Mouse (Mus musculus): Measurements from ENCODE around the gene Gm5800. TPM values are rescaled to one million over a fixed set of nuclear protein-coding genes. Genes with fewer than 3 reads are reported as not detected.

Gene Gm5800
- not detected in 2 replicates for polyA plus RNA-seq (2015; fragmentation: Nextera tagmentation; extraction: Ambion mirVana)

DNA sequence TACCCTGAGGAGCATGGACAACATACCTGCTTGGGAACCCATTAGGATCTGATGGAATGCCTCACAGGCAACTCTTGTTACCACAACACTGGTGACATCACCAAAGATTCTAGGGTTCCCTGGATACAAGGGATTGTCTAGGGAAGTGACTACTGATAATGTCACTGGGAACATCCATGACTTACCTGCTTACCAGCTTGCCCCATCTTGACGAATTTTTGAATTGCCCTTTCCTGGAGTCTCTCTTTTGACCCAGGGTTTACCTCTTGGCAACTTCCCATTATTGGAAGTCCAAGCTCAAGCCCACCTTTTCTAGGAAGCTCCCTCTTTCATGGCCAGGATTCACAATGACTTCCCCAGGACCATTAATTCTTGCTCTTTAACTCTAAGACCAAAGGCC, at the start of gene Gm5800:
Gm5800 (minus strand) TSS at position 101 of the 400 bp plus-strand sequence.
- TF ChIP-seq EP300 (IDR thresholded peaks at IDR 0.05; ENCODE audit: low read depth) (no peak), CTCF (IDR thresholded peaks at IDR 0.05; ENCODE audit: low read depth) (no peak)
- Histone ChIP-seq H3K9ac (replicated peaks) (no peak within 1 kb of the TSS), H3K4me1 (ENCODE audit: insufficient read depth) (no peaks in the 10 kb centered on the region), H3K4me3 (ENCODE audit: low read depth, low read length) (no peak within 1 kb of the TSS), H3K4me2 (ENCODE audit: low read depth, low read length) (no peak within 1 kb of the TSS), H3K27ac (ENCODE audit: low read depth) (no peak within 1 kb of the TSS), H3K9me3 (ENCODE audit: low read length) (no peaks in the 10 kb centered on the region), H3K36me3 (replicated peaks; ENCODE audit: insufficient read depth, low read length) (no peaks in the 10 kb centered on the region), H3K27me3 (ENCODE audit: insufficient read depth, low read length) (no peaks in the 10 kb centered on the region)
- no peak for ATAC-seq
- WGBS (ENCODE audit: insufficient replicate concordance) = 56% methylated on average over 1 of the region's 1 CpGs
- no peak for DNase-seq

DNA sequence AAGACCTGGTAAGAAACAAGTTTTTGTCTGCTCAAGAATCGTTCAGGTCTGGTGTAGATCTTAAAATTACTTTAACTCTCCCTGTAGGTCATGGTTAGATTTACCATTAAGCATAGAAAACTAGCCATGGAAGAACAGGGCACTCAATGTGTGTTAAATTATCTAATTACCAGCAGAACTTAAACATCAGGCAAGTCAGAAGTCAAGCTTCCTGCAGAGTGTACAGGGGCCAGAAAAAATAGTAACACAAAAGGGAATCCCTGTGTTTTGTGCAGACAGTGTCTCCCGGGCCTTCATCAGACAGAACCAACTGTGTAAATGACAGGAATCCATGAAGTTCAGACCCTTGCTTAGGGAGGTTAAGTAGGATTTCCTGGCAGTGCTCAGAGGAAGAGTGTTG, 39.0 kb upstream of the Gm5800 start:
- 62% methylated on average over 2 of the region's 2 CpGs for WGBS (ENCODE audit: insufficient replicate concordance)
- no peak for TF ChIP-seq EP300 (IDR thresholded peaks at IDR 0.05; ENCODE audit: low read depth)
- no peak for TF ChIP-seq CTCF (IDR thresholded peaks at IDR 0.05; ENCODE audit: low read depth)

DNA sequence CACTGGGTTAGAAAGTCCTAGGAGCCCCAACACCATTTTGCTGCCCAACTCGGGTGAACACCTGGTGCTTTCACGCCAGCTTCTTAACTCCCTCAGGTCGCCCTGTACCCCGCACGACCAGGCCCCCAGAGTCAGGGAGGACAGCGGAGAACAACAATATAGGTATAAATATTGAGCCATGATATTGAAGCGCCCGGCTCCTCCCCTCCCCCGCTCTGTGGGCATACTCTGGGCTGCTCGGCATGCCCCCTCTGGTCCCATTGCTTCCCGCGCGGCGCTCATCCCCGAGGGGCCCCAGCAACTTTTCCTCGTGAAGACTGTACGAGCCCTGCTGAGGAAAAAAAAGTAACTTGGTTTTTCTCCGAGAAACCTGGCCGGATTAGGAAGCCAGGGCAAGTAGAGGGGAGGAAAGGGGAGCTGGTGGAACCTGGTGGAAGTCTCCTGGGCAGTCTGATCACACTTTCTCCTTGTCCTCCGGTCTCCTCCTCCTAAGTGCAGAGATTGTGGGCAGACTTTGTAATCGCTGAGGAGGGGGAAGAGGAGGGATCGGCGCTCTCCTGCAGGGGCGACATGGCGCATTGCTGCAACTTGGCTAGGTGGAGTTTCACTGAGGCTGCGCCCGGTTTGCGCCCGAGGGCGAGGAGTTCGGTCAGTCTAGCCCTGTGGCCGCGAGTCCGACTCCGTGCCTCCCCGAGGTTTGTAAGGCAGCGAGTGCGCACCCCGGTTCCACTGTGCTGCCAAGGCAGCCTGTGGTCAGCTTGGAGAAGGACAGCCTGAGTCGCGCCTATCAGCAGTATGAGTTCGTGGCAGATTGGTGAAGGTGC, 23.6 kb upstream of the Gm5800 start:
- Histone ChIP-seq H3K4me3 (ENCODE audit: low read depth, low read length) (no peak overlapping the region), H3K4me1 (ENCODE audit: insufficient read depth) (no peaks in the 10 kb centered on the region), H3K4me2 (ENCODE audit: low read depth, low read length) (peak overlapping the region; percentile 1; the same call in 1 of the 2 replicates), H3K27ac (ENCODE audit: low read depth) (no peak overlapping the region), H3K27me3 (ENCODE audit: insufficient read depth, low read length) (peaks cover 37% of the 10 kb centered on the region), H3K9ac (replicated peaks) (no peak overlapping the region), H3K9me3 (ENCODE audit: low read length) (no peaks in the 10 kb centered on the region), H3K36me3 (replicated peaks; ENCODE audit: insufficient read depth, low read length) (no peaks in the 10 kb centered on the region)
- TF ChIP-seq CTCF (IDR thresholded peaks at IDR 0.05; ENCODE audit: low read depth) (no peak), EP300 (IDR thresholded peaks at IDR 0.05; ENCODE audit: low read depth) (no peak)
- WGBS (ENCODE audit: insufficient replicate concordance) = 1% methylated on average over 42 of the region's 42 CpGs
- DNase-seq (no peak), ATAC-seq (no peak)

More for the DNA sequence above, 39.0 kb upstream of the Gm5800 start:
- Histone ChIP-seq H3K9me3 (ENCODE audit: low read length) (no peaks in the 10 kb centered on the region), H3K27me3 (ENCODE audit: insufficient read depth, low read length) (no peaks in the 10 kb centered on the region), H3K36me3 (replicated peaks; ENCODE audit: insufficient read depth, low read length) (no peaks in the 10 kb centered on the region), H3K4me1 (ENCODE audit: insufficient read depth) (no peaks in the 10 kb centered on the region), H3K27ac (ENCODE audit: low read depth) (no peak overlapping the region), H3K9ac (replicated peaks) (no peak overlapping the region), H3K4me2 (ENCODE audit: low read depth, low read length) (no peak overlapping the region), H3K4me3 (ENCODE audit: low read depth, low read length) (no peak overlapping the region)
- DNase-seq = no peak
- no peak for ATAC-seq

DNA sequence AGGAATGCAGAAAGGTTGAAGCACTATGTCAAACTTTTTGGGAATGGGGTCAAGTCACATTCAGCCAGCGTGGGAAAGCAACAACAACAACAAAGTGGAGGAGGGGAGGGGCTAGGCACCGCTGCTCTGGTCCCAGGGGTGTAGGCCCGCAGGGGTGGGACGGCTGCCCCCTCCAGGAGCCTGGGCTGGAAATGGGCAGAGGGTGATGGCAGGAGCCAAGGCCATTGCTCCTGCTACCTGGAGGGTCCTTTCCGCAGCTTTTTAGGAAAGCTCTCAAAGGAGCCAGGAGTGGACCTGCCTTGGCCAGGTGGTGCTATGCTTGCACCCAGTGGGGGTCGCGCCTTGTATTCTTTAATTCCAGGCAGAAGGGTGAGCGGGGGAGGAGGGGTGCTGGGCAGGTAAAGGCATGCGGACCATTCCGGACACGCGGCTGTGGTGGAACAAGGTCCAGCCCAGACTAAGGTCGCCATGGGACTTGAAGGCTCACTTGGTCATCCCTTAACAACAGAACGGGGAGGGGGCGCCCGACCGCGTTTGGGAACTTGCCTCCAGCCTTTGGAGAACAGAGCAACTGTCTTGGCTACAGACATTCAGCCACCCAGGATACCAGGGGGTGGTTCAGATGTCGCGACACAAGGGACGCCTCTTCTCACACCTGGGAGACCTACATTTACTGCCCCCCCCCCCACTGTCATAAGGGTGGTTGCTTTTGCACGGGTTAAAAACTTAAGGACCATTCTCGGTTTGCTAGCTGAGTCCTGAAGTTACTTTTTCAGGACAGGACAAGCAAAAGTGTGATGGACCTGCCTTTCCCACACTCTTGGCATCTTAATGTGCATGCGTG, 22.4 kb upstream of the Gm5800 start:
- H3K9ac ChIP-seq (replicated peaks) = no peak overlapping the region
- no peaks in the 10 kb centered on the region for H3K9me3 ChIP-seq (ENCODE audit: low read length)
- H3K4me1 ChIP-seq (ENCODE audit: insufficient read depth) = no peaks in the 10 kb centered on the region
- no peaks in the 10 kb centered on the region for H3K36me3 ChIP-seq (replicated peaks; ENCODE audit: insufficient read depth, low read length)
- no peak for DNase-seq
- no peak overlapping the region for H3K27ac ChIP-seq (ENCODE audit: low read depth)
- peaks cover 37% of the 10 kb centered on the region for H3K27me3 ChIP-seq (ENCODE audit: insufficient read depth, low read length)
- no peak overlapping the region for H3K4me3 ChIP-seq (ENCODE audit: low read depth, low read length)
- TF ChIP-seq CTCF (IDR thresholded peaks at IDR 0.05; ENCODE audit: low read depth) = no peak
- TF ChIP-seq EP300 (IDR thresholded peaks at IDR 0.05; ENCODE audit: low read depth) = no peak
- no peak for ATAC-seq
- 4% methylated on average over 23 of the region's 24 CpGs for WGBS (ENCODE audit: insufficient replicate concordance)
- no peak overlapping the region for H3K4me2 ChIP-seq (ENCODE audit: low read depth, low read length)

DNA sequence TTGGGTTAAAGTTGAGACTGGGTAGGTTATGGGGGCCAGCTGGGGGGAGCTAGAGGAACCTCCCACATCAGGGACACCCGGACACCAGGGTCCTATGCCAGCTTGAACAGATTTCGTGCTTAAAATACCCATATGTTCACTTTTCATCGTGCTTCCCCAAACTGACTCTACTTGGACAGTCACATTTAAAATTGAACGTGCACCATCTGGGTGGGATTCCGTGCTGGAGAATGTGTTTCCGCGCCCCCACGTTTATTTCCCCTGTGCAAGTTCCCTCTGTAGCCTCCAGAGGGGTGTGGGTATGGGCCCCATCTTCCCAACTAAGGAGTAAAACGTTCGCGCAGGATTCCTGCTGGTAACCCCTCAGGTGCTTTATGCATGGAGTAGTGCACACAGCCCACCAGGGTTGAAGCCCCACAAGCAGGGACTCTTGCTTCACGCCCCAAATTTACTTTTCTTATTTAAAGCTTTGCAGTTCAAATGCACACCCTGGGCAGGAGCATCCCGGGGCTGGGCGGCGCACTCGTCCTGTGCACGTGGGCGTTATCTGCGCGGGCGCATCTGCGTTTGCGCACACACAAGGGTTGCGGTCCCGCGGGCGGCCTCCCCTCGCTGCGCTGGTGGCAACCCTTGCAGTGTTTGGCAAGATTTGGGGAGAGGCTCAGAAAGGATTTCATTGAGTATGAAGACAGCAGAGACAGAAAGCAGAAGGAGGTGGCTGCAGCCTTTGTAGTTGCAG, 21.6 kb upstream of the Gm5800 start:
- H3K4me3 ChIP-seq (ENCODE audit: low read depth, low read length) = no peak overlapping the region
- peaks cover 37% of the 10 kb centered on the region for H3K27me3 ChIP-seq (ENCODE audit: insufficient read depth, low read length)
- H3K4me2 ChIP-seq (ENCODE audit: low read depth, low read length) = no peak overlapping the region
- no peaks in the 10 kb centered on the region for H3K36me3 ChIP-seq (replicated peaks; ENCODE audit: insufficient read depth, low read length)
- no peak overlapping the region for H3K9ac ChIP-seq (replicated peaks)
- WGBS (ENCODE audit: insufficient replicate concordance) = 3% methylated on average over 29 of the region's 29 CpGs
- ATAC-seq (no peak), DNase-seq (no peak)
- no peak overlapping the region for H3K27ac ChIP-seq (ENCODE audit: low read depth)
- no peak for TF ChIP-seq CTCF (IDR thresholded peaks at IDR 0.05; ENCODE audit: low read depth)
- no peak for TF ChIP-seq EP300 (IDR thresholded peaks at IDR 0.05; ENCODE audit: low read depth)
- no peaks in the 10 kb centered on the region for H3K4me1 ChIP-seq (ENCODE audit: insufficient read depth)
- H3K9me3 ChIP-seq (ENCODE audit: low read length) = no peaks in the 10 kb centered on the region

Measured in liver, postnatal 0 days (tissue).